Mouse (Mus musculus) kidney, postnatal 0 days (tissue): ENCODE measurements around the gene Ndufs2. TPM values are rescaled to one million over a fixed set of nuclear protein-coding genes. Genes with fewer than 3 reads are reported as not detected.

Experiments
- ATAC-seq: fragments of 200-750 bp; cut with Nextera tagmentation; replicated peaks from 2 replicates; pipeline ENCODE4 v1.8.0; 2017; ENCODE audit warnings: low read depth, moderate number of reproducible peaks, moderate TSS enrichment, moderate library complexity; ENCODE audit not compliant: low FRiP score
- DNase-seq: peaks from one replicate; pipeline ENCODE4 v3.0.0-alpha.2; 2016; ENCODE audit warnings: low spot score
- H3K27ac ChIP-seq: fragments of 300-500 bp; sonication (generic); 2 replicates; pipeline ENCODE4 v1.5.1; 2014; ENCODE audit warnings: mild to moderate bottlenecking
- H3K27me3 ChIP-seq: fragments of 300-500 bp; sonication (generic); 2 replicates; pipeline ENCODE4 v1.6.1; 2014; ENCODE audit warnings: low read length, mixed read lengths; ENCODE audit not compliant: insufficient read depth
- H3K36me3 ChIP-seq: fragments of 300-500 bp; sonication (generic); 2 replicates; pipeline ENCODE4 v1.6.1; 2014; ENCODE audit warnings: low read length, mixed read lengths; ENCODE audit not compliant: insufficient read depth
- H3K4me1 ChIP-seq: fragments of 300-500 bp; sonication (generic); replicated peaks from 2 replicates; pipeline ENCODE4 v1.6.1; 2014; ENCODE audit warnings: antibody characterized with exemption, low read length, mixed read lengths; ENCODE audit not compliant: insufficient read depth
- H3K4me2 ChIP-seq: fragments of 300-500 bp; sonication (generic); 2 replicates; pipeline ENCODE4 v1.6.1; 2014; ENCODE audit warnings: mild to moderate bottlenecking, low read length, moderate library complexity, mixed read lengths
- H3K4me3 ChIP-seq: fragments of 300-500 bp; sonication (generic); replicated peaks from 2 replicates; pipeline ENCODE4 v1.5.1; 2014; ENCODE audit warnings: low read depth, low read length
- H3K9ac ChIP-seq: fragments of 300-500 bp; sonication (generic); 2 replicates; pipeline ENCODE4 v1.6.1; 2014; ENCODE audit warnings: low read depth, low read length
- H3K9me3 ChIP-seq: fragments of 300-500 bp; sonication (generic); replicated peaks from 2 replicates; pipeline ENCODE4 v1.6.1; 2016; ENCODE audit warnings: low read length, inconsistent platforms, mixed read lengths
- CTCF ChIP-seq: IDR thresholded peaks from 2 replicates; pipeline ENCODE4 v1.5.1; 2016; ENCODE audit warnings: antibody characterized with exemption, low read depth, mild to moderate bottlenecking, moderate library complexity
- WGBS: fragments of 180-500 bp; shearing (Covaris S2); extraction: QIAGEN DNeasy Blood & Tissue Kit; methylation state at CpG from one replicate; pipeline ENCODE4 v1.1.7; 2014; 5-methylcytosine and 5-hydroxymethylcytosine counted together
- polyA plus RNA-seq: library from polyadenylated mRNA; unstranded; fragments of >200 nt; fragmentation: Nextera tagmentation; extraction: Ambion mirVana; gene quantifications from 2 replicates; pipeline ENCODE4 v1.2.1, GENCODE M21; 2015

The Ndufs2 gene
- polyA plus RNA-seq = 375 and 405 TPM in 2 replicates

- no peak for ATAC-seq
- no peak for TF ChIP-seq CTCF
- H3K4me3 ChIP-seq = peak within 1 kb of the TSS; percentile 33
- H3K4me2 ChIP-seq = peak within 1 kb of the TSS; percentile 75
- peak within 1 kb of the TSS; percentile 60 for H3K9ac ChIP-seq
- 6% methylated on average over 26 of the region's 26 CpGs for WGBS
- DNase-seq = no peak
- peaks cover 34% of the 10 kb centered on the region for H3K4me1 ChIP-seq
- no peaks in the 10 kb centered on the region for H3K27me3 ChIP-seq
- no peaks in the 10 kb centered on the region for H3K9me3 ChIP-seq
- H3K27ac ChIP-seq = peak within 1 kb of the TSS; percentile 86
- no peaks in the 10 kb centered on the region for H3K36me3 ChIP-seq
Measured at GRCm38 (mm10) chr1:171250680-171251593, at the start of gene Ndufs2. Gene Ndufs2 (minus strand): TSS chr1:171251388.

- Histone ChIP-seq H3K4me2 (no peak overlapping the region), H3K36me3 (no peaks in the 10 kb centered on the region), H3K9me3 (no peaks in the 10 kb centered on the region), H3K27me3 (no peaks in the 10 kb centered on the region), H3K4me1 (peaks cover 7% of the 10 kb centered on the region), H3K4me3 (no peak overlapping the region), H3K27ac (no peak overlapping the region), H3K9ac (no peak overlapping the region)
- DNase-seq = no peak
- WGBS = 60% methylated on average over 3 of the region's 3 CpGs
- no peak for TF ChIP-seq CTCF
- ATAC-seq = no peak
Measured at GRCm38 (mm10) chr1:171298226-171298625, 47.0 kb upstream of the Ndufs2 start.

GRCm38 (mm10) chr1:171295063-171295402 lies 43.8 kb upstream of the Ndufs2 start:
- Histone ChIP-seq H3K4me3 (peak overlapping the region; percentile 70), H3K27ac (peak overlapping the region; percentile 96), H3K9me3 (no peaks in the 10 kb centered on the region), H3K4me2 (peak overlapping the region; percentile 73), H3K4me1 (peaks cover 7% of the 10 kb centered on the region), H3K36me3 (no peaks in the 10 kb centered on the region), H3K9ac (peak overlapping the region; percentile 80; the same call in 1 of the 2 replicates), H3K27me3 (no peaks in the 10 kb centered on the region)
- WGBS = 20% methylated on average over 3 of the region's 3 CpGs
- ATAC-seq (peak; percentile 6; the same call in 1 of the 2 replicates), DNase-seq (no peak)
- no peak for TF ChIP-seq CTCF

- Histone ChIP-seq H3K4me3 (peak within 1 kb of the TSS; percentile 70), H3K9ac (peak within 1 kb of the TSS; percentile 80), H3K9me3 (no peaks in the 10 kb centered on the region), H3K27ac (peak within 1 kb of the TSS; percentile 96), H3K36me3 (no peaks in the 10 kb centered on the region; the same call in 1 of the 2 replicates), H3K4me1 (peaks cover 7% of the 10 kb centered on the region), H3K4me2 (peak within 1 kb of the TSS; percentile 73), H3K27me3 (no peaks in the 10 kb centered on the region)
- TF ChIP-seq CTCF = no peak
- WGBS = under 1% methylated on average over 42 of the region's 42 CpGs
- ATAC-seq (peak; percentile 83), DNase-seq (peak; percentile 98)
Measured at GRCm38 (mm10) chr1:171294298-171295062, 43.3 kb upstream of the Ndufs2 start, which contains the start of gene Ufc1. Gene Ufc1 (minus strand): TSS chr1:171295024.

- DNase-seq = no peak
- peak overlapping the region; percentile 70 for H3K4me3 ChIP-seq
- H3K4me1 ChIP-seq = peaks cover 7% of the 10 kb centered on the region
- H3K9me3 ChIP-seq = no peaks in the 10 kb centered on the region
- H3K27ac ChIP-seq = peak overlapping the region; percentile 96
- H3K9ac ChIP-seq = peak overlapping the region; percentile 80
- peak overlapping the region; percentile 73 for H3K4me2 ChIP-seq
- H3K27me3 ChIP-seq = no peaks in the 10 kb centered on the region
- WGBS = 38% methylated on average over 5 of the region's 5 CpGs
- no peak for TF ChIP-seq CTCF
- ATAC-seq = no peak
- H3K36me3 ChIP-seq = no peaks in the 10 kb centered on the region; the same call in 1 of the 2 replicates
Measured at GRCm38 (mm10) chr1:171293906-171294297, 42.7 kb upstream of the Ndufs2 start.

- Histone ChIP-seq H3K9me3 (no peaks in the 10 kb centered on the region), H3K9ac (no peak overlapping the region; the same call in 1 of the 2 replicates), H3K27ac (no peak overlapping the region), H3K4me2 (peak overlapping the region; percentile 73), H3K36me3 (peaks cover 3% of the 10 kb centered on the region; the same call in 1 of the 2 replicates), H3K4me3 (peak overlapping the region; percentile 70; the same call in 1 of the 2 replicates), H3K27me3 (no peaks in the 10 kb centered on the region), H3K4me1 (peaks cover 7% of the 10 kb centered on the region)
- ATAC-seq = no peak
- no peak for DNase-seq
- TF ChIP-seq CTCF = no peak
- WGBS = 80% methylated on average over 3 of the region's 3 CpGs
Measured at GRCm38 (mm10) chr1:171293351-171293750, 42.2 kb upstream of the Ndufs2 start.
